In genomic region chr8:85036381-85036717, GRCm38 (mm10) we compare ENCODE assay signal across 8 mouse cellular contexts. TPM values are rescaled to one million over a fixed set of nuclear protein-coding genes. Genes with fewer than 3 reads are reported as not detected.
DNase-seq lines count a peak whose midpoint lies in the region; ATAC-seq and TF ChIP-seq lines count a peak whose summit lies in the region.

No protein-coding gene starts in this region.

- peaks cover 48% of the 10 kb centered on the region for H3K36me3 ChIP-seq in embryonic facial prominence, embryonic 10.5 days (replicated peaks)
- H3K36me3 ChIP-seq in intestine, embryonic 14.5 days (ENCODE audit: control insufficient read depth, insufficient read depth, low read length) = peaks cover 41% of the 10 kb centered on the region
- peaks cover 10% of the 10 kb centered on the region for H3K36me3 ChIP-seq in midbrain, embryonic 16.5 days (ENCODE audit: control insufficient read depth, insufficient read depth, low read length)

- no peaks in the 10 kb centered on the region for H3K9me3 ChIP-seq in embryonic facial prominence, embryonic 10.5 days
- H3K9me3 ChIP-seq in intestine, embryonic 14.5 days (ENCODE audit: control insufficient read depth, low read length) = no peaks in the 10 kb centered on the region
- no peaks in the 10 kb centered on the region for H3K9me3 ChIP-seq in midbrain, embryonic 16.5 days (replicated peaks; ENCODE audit: control insufficient read depth, low read length, poor library complexity, severe bottlenecking)

- TF ChIP-seq CTCF in layer of hippocampus, adult 2 months (conservative IDR thresholded peaks at IDR 0.05) = no peak

- WGBS in embryonic facial prominence, embryonic 10.5 days = 0% methylated on average over 9 of the region's 9 CpGs
- WGBS in intestine, embryonic 14.5 days = under 1% methylated on average over 9 of the region's 9 CpGs
- 0% methylated on average over 9 of the region's 9 CpGs for WGBS in midbrain, embryonic 16.5 days

- peak; percentile 36 for ATAC-seq in intestine, embryonic 14.5 days (replicated peaks; ENCODE audit: low FRiP score, low TSS enrichment, low read depth)
- peak; percentile 37 for ATAC-seq in midbrain, embryonic 16.5 days

- H3K9ac ChIP-seq in intestine, embryonic 14.5 days (ENCODE audit: low read length) = peak overlapping the region; percentile 69
- H3K9ac ChIP-seq in midbrain, embryonic 16.5 days (ENCODE audit: low read depth, low read length) = peak overlapping the region; percentile 70

- H3K4me2 ChIP-seq in intestine, embryonic 14.5 days (ENCODE audit: low read length) = peak overlapping the region; percentile 84
- peak overlapping the region; percentile 61 for H3K4me2 ChIP-seq in midbrain, embryonic 16.5 days (ENCODE audit: low read length)

- peak overlapping the region; percentile 99 for H3K27ac ChIP-seq in layer of hippocampus, adult 2 months
- peak overlapping the region; percentile 96 for H3K27ac ChIP-seq in embryonic facial prominence, embryonic 10.5 days (replicated peaks)
- H3K27ac ChIP-seq in intestine, embryonic 14.5 days (ENCODE audit: low read depth) = peak overlapping the region; percentile 99
- H3K27ac ChIP-seq in midbrain, embryonic 16.5 days (ENCODE audit: low read length) = peak overlapping the region; percentile 82

- H3K4me3 ChIP-seq in layer of hippocampus, adult 2 months = peak overlapping the region; percentile 75
- H3K4me3 ChIP-seq in embryonic facial prominence, embryonic 10.5 days = peak overlapping the region; percentile 94
- peak overlapping the region; percentile 64 for H3K4me3 ChIP-seq in intestine, embryonic 14.5 days (ENCODE audit: low read depth, low read length)
- peak overlapping the region; percentile 55 for H3K4me3 ChIP-seq in midbrain, embryonic 16.5 days (ENCODE audit: low read depth, low read length)

- no peak for DNase-seq in layer of hippocampus, adult 2 months (ENCODE audit: low spot score in 2 of 2)
- no peak for DNase-seq in layer of hippocampus, postnatal 10 days (ENCODE audit: low spot score in 2 of 2)
- no peak for DNase-seq in embryonic facial prominence, embryonic 10.5 days (ENCODE audit: low spot score)
- DNase-seq in intestine, embryonic 14.5 days (ENCODE audit: low spot score) = peak; percentile 88
- DNase-seq in retina, postnatal 1 day = no peak
- no peak for DNase-seq in cerebellum, postnatal 25 days
- DNase-seq in urinary bladder, postnatal 14 days (ENCODE audit: low spot score) = no peak

- H3K4me1 ChIP-seq in embryonic facial prominence, embryonic 10.5 days = peaks cover 42% of the 10 kb centered on the region
- H3K4me1 ChIP-seq in intestine, embryonic 14.5 days (replicated peaks; ENCODE audit: control insufficient read depth, insufficient read depth, low read length) = peaks cover 14% of the 10 kb centered on the region
- H3K4me1 ChIP-seq in midbrain, embryonic 16.5 days (ENCODE audit: control insufficient read depth, insufficient read depth, low read length) = peaks cover 33% of the 10 kb centered on the region

- no peaks in the 10 kb centered on the region for H3K27me3 ChIP-seq in embryonic facial prominence, embryonic 10.5 days (replicated peaks; ENCODE audit: low read depth, poor library complexity, severe bottlenecking)
- H3K27me3 ChIP-seq in intestine, embryonic 14.5 days (replicated peaks; ENCODE audit: control insufficient read depth, insufficient read depth, low read length) = no peaks in the 10 kb centered on the region
- no peaks in the 10 kb centered on the region for H3K27me3 ChIP-seq in midbrain, embryonic 16.5 days (ENCODE audit: control insufficient read depth, insufficient read depth, low read depth, low read length)

RNA-seq across cellular contexts. Expression of gene Tnpo2, which starts 0.4 kb away (rescaled TPM):
- 100 to 1,000 TPM; 170 to 175 TPM for total RNA-seq in layer of hippocampus, adult 2 months (2021)
- total RNA-seq in layer of hippocampus, postnatal 10 days (2021) = 100 to 1,000 TPM; 125 to 160 TPM
- 31.2 and 31.5 TPM in 2 replicates for polyA plus RNA-seq in embryonic facial prominence, embryonic 10.5 days (2016; fragmentation: Nextera tagmentation; extraction: Ambion mirVana)
- 15.5 and 15.7 TPM in 2 replicates for polyA plus RNA-seq in intestine, embryonic 14.5 days (2014; fragmentation: Nextera tagmentation; extraction: Ambion mirVana)
- 65.1 and 73.5 TPM in 2 replicates for polyA plus RNA-seq in midbrain, embryonic 16.5 days (2015; fragmentation: Nextera tagmentation; extraction: Ambion mirVana)

RNA-seq across cellular contexts. Expression of gene Trir, which starts 9.7 kb away (rescaled TPM):
- 100 to 1,000 TPM; 125 to 136 TPM for total RNA-seq in layer of hippocampus, adult 2 months (2021)
- total RNA-seq in layer of hippocampus, postnatal 10 days (2021) = 100 to 1,000 TPM; 151 to 155 TPM
- polyA plus RNA-seq in embryonic facial prominence, embryonic 10.5 days (2016; fragmentation: Nextera tagmentation; extraction: Ambion mirVana) = 154 and 157 TPM in 2 replicates
- 115 and 143 TPM in 2 replicates for polyA plus RNA-seq in intestine, embryonic 14.5 days (2014; fragmentation: Nextera tagmentation; extraction: Ambion mirVana)
- polyA plus RNA-seq in midbrain, embryonic 16.5 days (2015; fragmentation: Nextera tagmentation; extraction: Ambion mirVana) = 114 and 120 TPM in 2 replicates

RNA-seq across cellular contexts. Expression of gene Asna1, which starts 11.3 kb away (rescaled TPM):
- total RNA-seq in layer of hippocampus, adult 2 months (2021) = 100 to 1,000 TPM; 119 to 122 TPM
- 100 to 1,000 TPM; 110 to 119 TPM for total RNA-seq in layer of hippocampus, postnatal 10 days (2021)
- polyA plus RNA-seq in embryonic facial prominence, embryonic 10.5 days (2016; fragmentation: Nextera tagmentation; extraction: Ambion mirVana) = 157 TPM in 2 replicates
- polyA plus RNA-seq in intestine, embryonic 14.5 days (2014; fragmentation: Nextera tagmentation; extraction: Ambion mirVana) = 95.9 and 105 TPM in 2 replicates
- 148 and 149 TPM in 2 replicates for polyA plus RNA-seq in midbrain, embryonic 16.5 days (2015; fragmentation: Nextera tagmentation; extraction: Ambion mirVana)

RNA-seq across cellular contexts. Expression of gene Best2, which starts 22.0 kb away (rescaled TPM):
- total RNA-seq in layer of hippocampus, adult 2 months (2021) = not detected
- total RNA-seq in layer of hippocampus, postnatal 10 days (2021) = not detected
- 0.08 TPM in 1 of 2 replicates, not detected in the other for polyA plus RNA-seq in embryonic facial prominence, embryonic 10.5 days (2016; fragmentation: Nextera tagmentation; extraction: Ambion mirVana)
- polyA plus RNA-seq in intestine, embryonic 14.5 days (2014; fragmentation: Nextera tagmentation; extraction: Ambion mirVana) = not detected in 2 replicates
- polyA plus RNA-seq in midbrain, embryonic 16.5 days (2015; fragmentation: Nextera tagmentation; extraction: Ambion mirVana) = not detected in 2 replicates

RNA-seq across cellular contexts. Expression of gene Fbxw9, which starts 23.5 kb away (rescaled TPM):
- 10 to 100 TPM; 22.6 to 23.5 TPM for total RNA-seq in layer of hippocampus, adult 2 months (2021)
- 10 to 100 TPM; 55.4 to 64.6 TPM for total RNA-seq in layer of hippocampus, postnatal 10 days (2021)
- 21.4 and 25.1 TPM in 2 replicates for polyA plus RNA-seq in embryonic facial prominence, embryonic 10.5 days (2016; fragmentation: Nextera tagmentation; extraction: Ambion mirVana)
- polyA plus RNA-seq in intestine, embryonic 14.5 days (2014; fragmentation: Nextera tagmentation; extraction: Ambion mirVana) = 26.2 and 26.9 TPM in 2 replicates
- 79.5 and 93.5 TPM in 2 replicates for polyA plus RNA-seq in midbrain, embryonic 16.5 days (2015; fragmentation: Nextera tagmentation; extraction: Ambion mirVana)
